Mouse (Mus musculus) lung, postnatal 10 days (tissue): Measurements from ENCODE around the gene Vezf1.

Experiments
- DNase-seq: peaks from one replicate; pipeline ENCODE4 v3.0.0; 2021

The Vezf1 gene

GRCm38 (mm10) chr11:88054589-88054988, 13.5 kb upstream of the Vezf1 start:
- peak; percentile 69 for DNase-seq

- no peak for DNase-seq
Measured at GRCm38 (mm10) chr11:88055777-88056176, 12.3 kb upstream of the Vezf1 start.

GRCm38 (mm10) chr11:88057788-88058187, 10.3 kb upstream of the Vezf1 start:
- no peak for DNase-seq

DNA sequence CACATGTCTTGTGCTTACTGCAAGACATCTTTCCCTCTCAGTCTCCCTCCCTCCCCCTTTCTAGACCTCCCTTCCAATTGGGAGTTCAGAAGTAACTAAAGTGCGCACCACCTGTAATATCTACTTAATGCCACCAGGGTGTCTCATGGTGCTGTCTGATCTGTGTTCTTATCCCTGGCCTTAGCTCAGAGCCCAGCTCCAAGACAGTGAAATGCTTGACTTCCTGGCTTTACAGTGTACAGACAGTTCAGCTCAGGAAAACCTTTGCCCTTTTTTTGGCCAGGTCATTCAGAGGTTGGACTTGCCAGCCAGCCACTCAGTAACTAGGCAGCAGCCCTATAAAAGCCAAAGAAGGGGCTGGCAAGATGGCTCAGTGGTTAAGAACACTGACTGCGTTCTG, 8.9 kb upstream of the Vezf1 start:
- DNase-seq = peak; percentile 74

DNA sequence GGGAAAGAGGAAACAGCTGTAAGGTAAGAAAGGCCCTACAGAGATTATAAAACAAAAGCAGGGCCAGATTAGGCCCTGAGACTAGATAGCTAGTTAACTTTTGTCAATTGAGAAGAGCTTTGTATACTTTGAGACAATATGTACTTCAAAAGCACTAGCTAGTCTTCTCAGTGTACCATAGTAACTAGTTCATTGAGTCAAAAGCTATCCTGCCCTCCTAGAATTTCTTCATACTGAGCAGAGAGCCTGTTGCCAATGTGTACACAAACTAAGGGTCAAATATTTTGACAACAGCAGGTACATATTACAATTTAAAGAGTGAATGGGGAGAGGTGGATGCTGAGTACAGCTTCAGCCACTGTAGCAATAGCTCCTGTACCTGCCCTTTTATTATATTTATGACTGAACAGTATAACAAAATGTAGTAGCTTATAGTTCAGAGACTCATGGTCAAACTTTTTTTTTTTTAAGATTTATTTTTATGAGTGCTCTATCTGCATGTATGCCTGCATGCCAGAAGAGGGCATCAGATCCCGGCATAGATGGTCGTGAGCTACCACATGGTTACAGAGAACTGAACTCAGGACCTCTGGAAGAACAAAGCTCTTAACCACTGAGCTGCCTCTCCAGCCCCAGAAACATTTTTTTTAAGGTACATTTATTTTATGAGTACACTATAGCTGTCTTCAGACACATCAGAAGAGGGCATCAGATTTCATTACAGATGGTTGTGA, 6.0 kb upstream of the Vezf1 start:
- DNase-seq = peak; percentile 15

GRCm38 (mm10) chr11:88065732-88066131, 2.3 kb upstream of the Vezf1 start:
- no peak for DNase-seq

DNA sequence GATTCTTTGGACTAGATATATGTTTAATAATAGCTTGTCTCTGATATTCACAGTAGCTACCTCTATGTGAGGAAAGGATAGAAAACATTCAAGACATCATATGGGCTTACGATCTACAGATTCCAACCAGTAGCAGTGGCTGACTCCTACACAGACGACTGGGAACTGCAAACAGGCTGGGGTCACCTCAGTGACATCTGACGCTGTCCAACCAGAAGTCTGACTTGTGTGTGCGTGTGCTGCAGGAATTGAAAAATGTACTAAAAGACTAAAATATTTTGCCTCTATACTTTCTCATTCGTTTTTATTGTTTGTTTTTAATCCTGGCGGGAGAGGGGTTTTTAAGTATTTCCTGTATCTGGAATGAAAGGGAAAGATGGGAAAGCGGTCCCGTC, 891 bp upstream of the Vezf1 start:
- peak; percentile 16 for DNase-seq

DNA sequence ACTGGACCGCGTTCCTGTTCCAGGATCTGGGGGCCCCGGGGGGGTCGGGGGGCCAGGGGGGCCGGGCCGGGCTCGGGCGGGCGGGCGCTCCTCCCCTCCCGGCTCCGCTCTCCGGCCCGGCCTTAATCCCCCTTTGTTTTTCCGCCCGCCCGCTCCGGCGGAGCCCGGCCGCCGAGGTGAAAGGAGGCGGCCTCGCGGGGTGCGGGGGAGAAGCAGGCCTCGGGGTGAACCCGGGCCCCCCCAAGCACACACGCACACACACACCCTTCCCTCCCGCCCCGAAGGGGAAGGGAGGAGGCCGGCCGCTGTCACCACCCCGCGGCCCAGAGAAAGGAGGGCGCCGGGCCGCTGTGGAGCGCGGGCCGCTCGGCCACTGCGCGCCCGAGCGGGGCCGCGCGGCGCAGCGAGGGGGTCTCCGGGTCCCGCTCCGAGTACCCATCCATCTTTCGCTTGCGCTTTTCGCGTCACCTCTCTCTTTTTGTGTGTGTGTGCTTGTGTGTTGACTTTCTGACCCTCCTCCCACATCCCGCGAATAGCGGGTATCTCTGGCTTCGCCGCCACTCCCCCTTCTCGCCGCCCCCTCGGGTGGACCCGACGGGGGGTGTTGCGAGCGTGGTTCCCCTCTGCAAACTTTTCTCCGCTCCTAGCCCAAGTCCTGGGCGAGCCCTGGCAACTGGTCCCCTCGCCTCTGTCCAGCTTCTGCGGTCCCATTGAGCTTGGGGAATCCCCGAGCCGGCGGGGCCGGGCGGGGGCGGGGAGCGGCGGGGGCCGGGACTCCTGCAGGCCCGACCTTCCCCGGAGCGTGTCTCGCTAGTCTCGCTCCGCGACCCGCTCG, 549 bp downstream of the Vezf1 start:
- peak; percentile 82 for DNase-seq

- no peak for DNase-seq
Measured at GRCm38 (mm10) chr11:88069246-88069570, 1.1 kb downstream of the Vezf1 start.

- no peak for DNase-seq
Measured at GRCm38 (mm10) chr11:88070392-88070791, 2.3 kb downstream of the Vezf1 start.

GRCm38 (mm10) chr11:88071113-88071512, 3.0 kb downstream of the Vezf1 start:
- no peak for DNase-seq

GRCm38 (mm10) chr11:88073343-88073875, 5.3 kb downstream of the Vezf1 start:
- DNase-seq = no peak

- no peak for DNase-seq
Measured at GRCm38 (mm10) chr11:88075701-88076100, 7.6 kb downstream of the Vezf1 start.

- no peak for DNase-seq
Measured at GRCm38 (mm10) chr11:88076394-88076793, 8.3 kb downstream of the Vezf1 start.

DNA sequence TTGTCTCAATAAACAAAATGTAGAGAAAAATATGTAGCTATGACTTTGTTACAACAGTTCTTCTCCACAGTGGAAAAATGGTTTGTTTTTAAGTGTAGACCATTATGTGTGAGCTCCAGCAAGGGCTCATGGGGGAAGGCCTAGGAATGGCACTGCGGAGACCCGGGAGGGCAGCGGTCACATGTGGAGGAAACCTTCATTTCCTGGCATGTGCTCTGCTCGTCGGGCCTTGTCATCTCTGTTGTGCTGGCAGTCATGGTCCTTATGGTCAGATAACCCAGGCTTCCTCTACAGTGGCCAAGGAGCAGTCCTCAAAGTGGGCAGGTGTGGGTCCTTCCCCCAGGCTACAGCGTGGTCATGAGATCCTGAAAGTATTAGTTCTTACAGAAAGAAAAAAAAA, 15.6 kb downstream of the Vezf1 start:
- no peak for DNase-seq

GRCm38 (mm10) chr11:88086737-88087627, 18.9 kb downstream of the Vezf1 start:
- peak; percentile 97 for DNase-seq

GRCm38 (mm10) chr11:88089150-88089549, 21.1 kb downstream of the Vezf1 start:
- DNase-seq = no peak

- DNase-seq = no peak
Measured at GRCm38 (mm10) chr11:88090293-88090692, 22.2 kb downstream of the Vezf1 start.

- DNase-seq = no peak
Measured at GRCm38 (mm10) chr11:88091949-88092348, 23.9 kb downstream of the Vezf1 start.

DNA sequence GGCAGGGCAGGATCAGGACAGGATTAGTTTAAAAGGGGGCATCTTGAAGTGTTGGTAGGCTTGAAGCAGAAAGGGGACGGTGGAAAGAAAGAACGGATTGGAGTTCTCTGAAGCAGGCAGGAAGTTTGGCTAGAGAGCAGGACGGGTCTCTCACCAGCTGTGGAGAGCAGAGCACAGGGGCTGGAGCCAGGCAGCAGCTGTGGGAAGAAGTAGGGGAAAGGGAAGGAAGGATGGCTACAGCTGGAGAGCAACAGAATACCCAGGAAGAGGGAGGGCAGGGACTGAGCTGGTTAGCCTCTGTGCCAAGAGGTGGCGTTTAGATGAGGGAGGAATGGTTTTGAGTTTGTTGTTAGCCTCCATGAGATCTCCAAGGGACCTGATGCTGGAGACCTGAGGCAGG, 29.1 kb downstream of the Vezf1 start:
- peak; percentile 80 for DNase-seq

GRCm38 (mm10) chr11:88098021-88098729, 30.1 kb downstream of the Vezf1 start, which contains the start of gene Cuedc1:
Gene Cuedc1 (plus strand): TSS chr11:88098058.
- DNase-seq = no peak
